Mouse (Mus musculus) midbrain, embryonic 12.5 days (tissue): ENCODE measurements around the gene Rxfp2. TPM values are rescaled to one million over a fixed set of nuclear protein-coding genes. Genes with fewer than 3 reads are reported as not detected.
A peak's percentile ranks its signal among the peaks of the same experiment; 100 is the strongest.

Source experiments
- ATAC-seq: fragments of 200-750 bp; cut with Nextera tagmentation; 2 replicates; pipeline ENCODE4 v1.8.0; 2017; ENCODE audit warnings: low read depth, moderate TSS enrichment, moderate library complexity; ENCODE audit not compliant: low FRiP score
- H3K27ac ChIP-seq: fragments of 300-500 bp; sonication (generic); replicated peaks from 2 replicates; pipeline ENCODE4 v1.5.1; 2016; ENCODE audit warnings: mild to moderate bottlenecking
- H3K27me3 ChIP-seq: fragments of 300-500 bp; sonication (generic); 2 replicates; pipeline ENCODE4 v1.6.1; 2016; ENCODE audit warnings: mild to moderate bottlenecking
- H3K36me3 ChIP-seq: fragments of 300-500 bp; sonication (generic); 2 replicates; pipeline ENCODE4 v1.6.1; 2016
- H3K4me1 ChIP-seq: fragments of 300-500 bp; sonication (generic); 2 replicates; pipeline ENCODE4 v1.6.1; 2016
- H3K4me2 ChIP-seq: fragments of 300-500 bp; sonication (generic); replicated peaks from 2 replicates; pipeline ENCODE4 v1.6.1; 2016; ENCODE audit warnings: mild to moderate bottlenecking, moderate library complexity
- H3K4me3 ChIP-seq: fragments of 300-500 bp; sonication (generic); 2 replicates; pipeline ENCODE4 v1.5.1; 2016; ENCODE audit warnings: mild to moderate bottlenecking
- H3K9ac ChIP-seq: fragments of 300-500 bp; sonication (generic); replicated peaks from 2 replicates; pipeline ENCODE4 v1.6.1; 2016; ENCODE audit warnings: mild to moderate bottlenecking, moderate library complexity
- H3K9me3 ChIP-seq: fragments of 300-500 bp; sonication (generic); 2 replicates; pipeline ENCODE4 v1.6.1; 2016; ENCODE audit warnings: mild to moderate bottlenecking
- WGBS: fragments of 180-500 bp; shearing (Covaris S2); methylation state at CpG from one replicate; pipeline ENCODE4 v1.1.7; 2016; 5-methylcytosine and 5-hydroxymethylcytosine counted together
- polyA plus RNA-seq: library from polyadenylated mRNA; unstranded; fragments of >200 nt; fragmentation: Nextera tagmentation; extraction: Ambion mirVana; gene quantifications from 2 replicates; pipeline ENCODE4 v1.2.1, GENCODE M21; 2016

Gene Rxfp2
- polyA plus RNA-seq, 1 experiment from 2014 or later = 0.75 TPM

DNA sequence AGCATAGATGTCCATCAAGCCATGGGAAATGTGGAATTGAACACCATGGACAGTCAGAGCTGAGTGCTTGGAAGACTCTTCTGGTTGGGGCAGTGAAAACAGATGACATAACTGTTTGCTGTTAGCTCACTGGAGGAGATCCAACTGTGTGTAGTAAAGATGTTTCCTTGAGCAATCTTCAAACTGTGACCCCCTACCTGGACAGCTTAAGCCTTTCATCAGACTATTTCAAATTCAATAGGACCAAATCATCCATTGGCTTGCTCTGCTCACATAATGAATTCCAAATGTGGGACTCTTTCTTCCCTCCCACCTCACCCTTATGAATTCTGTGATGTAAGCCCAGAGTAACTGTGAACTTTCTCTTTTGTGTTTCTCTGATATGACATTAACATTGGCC is 53.3 kb downstream of the Rxfp2 start:
- Histone ChIP-seq H3K9ac (no peak overlapping the region), H3K4me2 (no peak overlapping the region), H3K36me3 (no peaks in the 10 kb centered on the region), H3K27me3 (no peaks in the 10 kb centered on the region), H3K9me3 (no peaks in the 10 kb centered on the region), H3K27ac (no peak overlapping the region), H3K4me3 (no peak overlapping the region), H3K4me1 (no peaks in the 10 kb centered on the region)
- ATAC-seq = no peak

DNA sequence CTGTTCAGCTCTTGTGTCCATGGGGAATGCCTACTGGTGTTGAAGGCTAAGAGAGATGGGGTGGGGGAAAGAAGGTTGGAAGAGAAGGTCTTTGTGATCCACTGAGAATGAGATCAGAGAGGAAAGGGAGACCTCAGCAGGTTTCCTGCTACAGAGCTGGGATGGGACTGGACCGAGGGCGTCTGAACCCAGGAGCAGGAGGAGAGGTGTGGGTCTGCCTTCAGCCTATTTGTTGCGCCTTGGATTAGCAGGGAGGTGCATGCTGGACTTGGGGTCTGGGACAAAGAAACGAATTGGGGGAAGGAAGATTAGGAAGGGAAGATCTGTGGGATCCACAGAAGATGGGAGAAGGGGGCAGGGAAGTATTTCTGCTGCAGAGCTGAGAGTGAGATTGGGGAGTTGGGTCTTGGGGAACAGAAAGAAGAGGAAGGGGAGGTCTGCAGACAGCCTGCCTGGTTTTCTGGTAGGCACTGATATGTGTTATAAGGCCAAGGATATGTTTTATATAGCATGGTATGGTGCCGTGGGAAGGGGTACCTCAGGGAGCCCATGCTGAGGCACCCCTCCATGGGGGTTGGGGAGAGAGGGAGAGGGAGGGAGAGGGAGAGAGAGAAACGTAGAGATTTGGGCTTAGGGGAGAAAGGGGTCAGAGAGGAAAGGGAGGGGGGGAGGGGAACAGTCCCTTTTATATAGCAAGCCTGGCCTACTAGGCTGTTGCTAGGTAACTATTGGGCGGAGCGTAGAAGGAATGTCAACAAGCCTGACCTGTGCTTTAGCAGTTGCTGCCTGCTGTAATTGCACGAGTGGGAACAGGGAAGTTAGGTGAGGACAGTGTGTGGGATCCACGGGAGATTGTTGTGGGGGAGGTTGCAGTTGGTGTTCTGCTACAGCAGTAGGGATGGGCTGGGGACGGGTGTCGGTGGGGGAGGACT is 61.7 kb downstream of the Rxfp2 start:
- H3K27me3 ChIP-seq = no peaks in the 10 kb centered on the region
- 13% methylated on average over 12 of the region's 12 CpGs for WGBS
- peak overlapping the region; percentile 43 for H3K4me2 ChIP-seq
- peak overlapping the region; percentile 39; the same call in 1 of the 2 replicates for H3K27ac ChIP-seq
- H3K4me3 ChIP-seq = peak overlapping the region; percentile 10; the same call in 1 of the 2 replicates
- no peaks in the 10 kb centered on the region for H3K36me3 ChIP-seq
- peak; percentile 95 for ATAC-seq
- no peak overlapping the region for H3K9ac ChIP-seq
- peaks cover 15% of the 10 kb centered on the region for H3K4me1 ChIP-seq
- no peaks in the 10 kb centered on the region for H3K9me3 ChIP-seq

DNA sequence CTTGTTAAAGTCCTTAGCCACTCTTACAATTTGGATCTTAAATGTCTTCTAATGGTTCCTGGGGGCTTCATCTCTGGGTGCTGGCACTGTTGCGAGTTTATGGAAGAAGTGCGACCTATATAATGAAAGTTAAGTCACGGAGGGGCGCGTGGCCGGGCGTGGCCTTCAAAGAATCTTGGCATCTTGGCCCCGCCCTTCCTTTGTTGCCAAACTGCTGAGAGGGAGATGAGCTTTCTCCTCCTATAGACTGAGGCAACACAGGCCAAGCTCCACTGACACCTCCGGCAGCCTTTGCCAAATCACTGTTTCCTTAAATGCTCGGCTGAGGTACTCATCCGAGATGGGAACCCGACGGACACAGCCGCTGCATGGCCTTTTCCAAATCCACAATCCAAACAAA is 64.2 kb downstream of the Rxfp2 start:
- H3K27me3 ChIP-seq = no peaks in the 10 kb centered on the region
- H3K9me3 ChIP-seq = no peaks in the 10 kb centered on the region
- H3K4me2 ChIP-seq = no peak overlapping the region
- 84% methylated on average over 14 of the region's 14 CpGs for WGBS
- no peak overlapping the region for H3K4me3 ChIP-seq
- no peak for ATAC-seq
- H3K36me3 ChIP-seq = no peaks in the 10 kb centered on the region
- H3K4me1 ChIP-seq = peaks cover 15% of the 10 kb centered on the region
- H3K9ac ChIP-seq = no peak overlapping the region
- H3K27ac ChIP-seq = no peak overlapping the region

DNA sequence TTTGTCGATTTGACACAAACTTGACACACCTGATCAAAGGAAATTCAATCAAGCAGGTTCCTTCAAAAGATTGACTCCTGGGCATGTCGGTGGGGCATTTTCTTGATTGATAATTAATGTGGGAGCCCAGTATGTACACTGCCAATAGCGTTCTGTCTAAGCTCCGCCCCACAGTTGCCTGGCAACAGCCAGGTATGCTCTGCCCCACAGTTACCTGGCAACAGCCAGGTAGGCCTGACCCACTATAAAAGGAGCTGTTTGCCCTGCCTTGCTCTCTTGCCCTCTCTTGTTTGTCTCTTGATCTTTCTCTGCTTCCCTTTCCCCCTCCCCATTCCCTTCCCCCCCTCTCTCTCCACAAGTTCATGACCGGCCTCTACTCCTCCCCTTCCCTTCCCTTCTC is 64.7 kb downstream of the Rxfp2 start:
- Histone ChIP-seq H3K4me2 (no peak overlapping the region), H3K27ac (no peak overlapping the region), H3K9ac (no peak overlapping the region), H3K4me3 (no peak overlapping the region), H3K9me3 (no peaks in the 10 kb centered on the region), H3K4me1 (peaks cover 15% of the 10 kb centered on the region), H3K36me3 (no peaks in the 10 kb centered on the region), H3K27me3 (no peaks in the 10 kb centered on the region)
- ATAC-seq = no peak
- WGBS = 69% methylated on average over 5 of the region's 5 CpGs

DNA sequence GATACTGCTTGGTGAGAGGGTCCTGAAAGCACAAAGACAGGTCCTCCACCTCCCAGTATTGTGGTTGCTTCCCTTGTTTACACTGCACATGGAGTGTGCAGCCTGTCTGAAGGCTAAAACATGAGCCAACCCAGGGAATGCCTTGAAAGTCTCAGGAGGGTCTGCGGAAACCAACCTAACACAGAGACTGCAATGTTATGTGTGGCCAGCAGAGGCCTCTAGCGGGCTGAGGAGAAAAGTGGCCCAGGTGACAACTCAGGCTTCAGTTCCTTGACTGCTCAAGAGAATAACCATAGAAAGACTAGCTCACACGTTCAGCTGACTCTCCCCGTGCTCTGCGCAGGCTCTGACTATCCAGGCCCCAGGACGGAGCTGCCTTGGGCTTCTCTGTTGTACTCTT is 79.1 kb downstream of the Rxfp2 start:
- ATAC-seq = peak; percentile 72
- Histone ChIP-seq H3K36me3 (no peaks in the 10 kb centered on the region), H3K9me3 (no peaks in the 10 kb centered on the region), H3K4me1 (no peaks in the 10 kb centered on the region), H3K27me3 (no peaks in the 10 kb centered on the region), H3K4me3 (no peak overlapping the region), H3K9ac (no peak overlapping the region), H3K27ac (no peak overlapping the region), H3K4me2 (no peak overlapping the region)
- 13% methylated on average over 6 of the region's 6 CpGs for WGBS

DNA sequence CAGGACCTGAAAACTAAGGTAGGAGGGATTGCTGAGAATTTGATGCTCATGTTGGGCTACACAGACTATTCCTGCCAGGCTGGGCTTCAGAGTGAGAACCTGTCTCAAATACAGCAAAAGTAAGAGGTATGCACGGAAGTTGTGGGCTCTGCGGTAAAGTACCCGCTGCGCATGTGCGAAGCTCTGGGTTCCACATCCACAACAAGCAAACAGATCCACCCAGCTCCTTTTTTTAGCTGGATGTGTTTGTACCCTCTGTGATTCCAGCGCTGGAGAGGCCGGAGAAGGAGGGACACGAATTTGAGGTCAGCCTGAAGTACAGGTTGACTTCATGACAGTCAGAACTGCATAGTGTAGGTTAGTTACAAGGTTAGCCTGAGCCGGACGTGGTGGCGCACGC is 80.3 kb downstream of the Rxfp2 start:
- Histone ChIP-seq H3K9me3 (no peaks in the 10 kb centered on the region), H3K4me1 (no peaks in the 10 kb centered on the region), H3K4me3 (no peak overlapping the region), H3K27ac (no peak overlapping the region), H3K36me3 (no peaks in the 10 kb centered on the region), H3K4me2 (no peak overlapping the region), H3K9ac (no peak overlapping the region), H3K27me3 (no peaks in the 10 kb centered on the region)
- 94% methylated on average over 12 of the region's 12 CpGs for WGBS
- ATAC-seq = no peak

DNA sequence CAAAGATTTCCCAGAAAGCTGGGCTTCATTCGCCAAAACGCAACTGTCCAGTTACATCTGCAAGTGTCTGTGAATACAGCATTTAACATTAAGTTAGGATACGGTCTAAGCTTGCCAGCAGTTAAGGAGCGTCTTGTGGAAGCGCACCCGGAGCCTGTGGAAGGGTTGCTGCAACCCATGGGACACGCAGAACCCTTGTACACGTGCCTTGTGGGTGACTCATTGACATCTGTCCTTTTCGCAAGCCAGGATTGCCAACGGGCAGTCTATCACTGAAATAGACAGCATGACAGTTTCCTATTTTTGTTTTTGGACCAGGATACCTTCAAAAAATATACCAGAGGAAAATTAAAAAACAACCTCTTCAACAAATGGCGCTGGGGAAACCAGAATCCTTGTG is 83.3 kb downstream of the Rxfp2 start:
- WGBS = 92% methylated on average over 11 of the region's 11 CpGs
- Histone ChIP-seq H3K9me3 (no peaks in the 10 kb centered on the region), H3K9ac (no peak overlapping the region), H3K27ac (no peak overlapping the region), H3K4me1 (no peaks in the 10 kb centered on the region), H3K36me3 (no peaks in the 10 kb centered on the region), H3K4me2 (no peak overlapping the region), H3K27me3 (no peaks in the 10 kb centered on the region), H3K4me3 (no peak overlapping the region)
- no peak for ATAC-seq

DNA sequence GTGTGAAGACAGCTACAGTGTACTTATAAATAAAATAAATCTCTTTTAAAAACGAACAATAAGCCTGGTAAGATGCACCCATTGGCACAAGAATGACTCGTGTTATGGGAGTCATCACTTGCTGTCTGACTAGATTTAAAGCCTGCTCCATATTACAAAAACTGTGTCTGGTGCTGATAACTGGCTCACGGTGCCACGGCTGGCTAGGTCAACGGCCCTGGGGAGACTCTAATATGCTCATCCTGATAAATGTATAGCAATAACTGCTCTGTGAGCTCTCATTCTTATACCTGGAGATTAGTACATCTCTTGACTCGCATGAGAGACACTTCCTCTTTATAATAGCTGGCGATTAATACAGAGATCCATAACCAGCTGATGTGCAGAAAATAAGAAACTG is 87.9 kb downstream of the Rxfp2 start:
- whole genome bisulfite sequencing = 88% methylated on average over 7 of the region's 7 CpGs
- no peaks in the 10 kb centered on the region for H3K4me1 ChIP-seq
- H3K27ac ChIP-seq = no peak overlapping the region
- H3K9me3 ChIP-seq = no peaks in the 10 kb centered on the region
- H3K4me2 ChIP-seq = no peak overlapping the region
- ATAC-seq = no peak
- H3K27me3 ChIP-seq = no peaks in the 10 kb centered on the region
- H3K4me3 ChIP-seq = no peak overlapping the region
- H3K36me3 ChIP-seq = no peaks in the 10 kb centered on the region
- H3K9ac ChIP-seq = no peak overlapping the region

DNA sequence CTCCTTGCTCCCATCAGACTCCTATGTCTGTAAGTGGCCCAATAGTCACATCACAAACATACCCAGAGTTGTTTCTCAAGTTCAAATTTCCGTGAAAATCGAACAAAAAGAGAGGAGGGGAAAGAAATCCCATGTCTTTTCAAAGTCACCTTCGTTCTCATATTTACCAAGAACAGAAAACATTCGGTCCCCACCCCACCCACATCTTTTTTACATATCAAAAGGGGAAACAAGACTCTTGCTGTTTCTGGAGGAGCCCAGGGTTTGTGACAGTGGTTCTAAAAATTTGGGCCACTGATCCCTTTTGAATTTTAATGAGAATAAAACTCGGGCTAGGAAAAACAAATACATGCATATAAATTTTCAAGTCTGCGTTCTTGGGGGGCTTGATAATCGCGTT is 92.8 kb downstream of the Rxfp2 start:
- no peak overlapping the region for H3K4me2 ChIP-seq
- H3K4me1 ChIP-seq = peaks cover 6% of the 10 kb centered on the region; the same call in 1 of the 2 replicates
- no peaks in the 10 kb centered on the region for H3K27me3 ChIP-seq
- H3K9me3 ChIP-seq = no peaks in the 10 kb centered on the region
- H3K36me3 ChIP-seq = no peaks in the 10 kb centered on the region
- H3K9ac ChIP-seq = no peak overlapping the region
- no peak overlapping the region for H3K4me3 ChIP-seq
- ATAC-seq = no peak
- H3K27ac ChIP-seq = no peak overlapping the region
- 54% methylated on average over 8 of the region's 8 CpGs for WGBS

DNA sequence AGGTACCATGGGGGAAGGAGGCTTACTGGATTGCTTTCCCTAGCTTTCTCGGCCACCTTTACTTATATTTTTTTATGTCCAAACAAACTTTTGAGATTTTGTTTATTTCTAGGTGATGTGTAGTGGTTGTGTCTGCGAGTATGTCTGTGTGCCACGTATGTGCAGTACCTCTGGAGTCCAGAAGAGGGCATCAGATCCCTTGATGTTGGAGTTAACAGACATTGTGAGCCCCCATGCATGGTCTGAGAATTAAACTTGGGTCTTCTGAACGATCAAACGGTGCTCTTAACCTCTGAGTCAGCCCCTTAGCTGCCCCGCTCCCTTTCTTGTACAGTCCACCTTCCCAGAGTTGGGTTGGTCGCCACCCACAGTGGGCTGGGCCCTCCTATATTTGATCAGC is 95.5 kb downstream of the Rxfp2 start:
- H3K36me3 ChIP-seq = no peaks in the 10 kb centered on the region
- no peak overlapping the region for H3K4me2 ChIP-seq
- 79% methylated on average over 7 of the region's 7 CpGs for WGBS

DNA sequence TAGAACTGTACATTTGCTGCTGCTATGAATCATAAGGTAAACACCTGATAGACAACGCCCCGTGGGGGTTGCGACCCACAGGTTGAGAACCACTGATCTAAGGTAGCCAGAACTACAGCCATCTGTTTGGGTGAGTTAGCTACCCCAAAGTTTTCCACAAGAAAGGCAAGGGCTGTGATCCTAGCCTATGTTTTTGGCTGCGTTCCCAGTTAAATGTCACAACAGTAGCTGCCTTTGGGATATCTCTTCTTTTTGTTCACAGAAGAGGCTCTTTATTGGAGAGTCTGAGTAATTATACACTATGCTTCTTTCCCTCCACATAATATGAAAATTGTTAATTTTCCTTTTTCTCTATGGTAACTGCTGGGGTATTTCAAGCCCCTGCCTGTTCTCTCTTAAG is 96.3 kb downstream of the Rxfp2 start:
- ATAC-seq = no peak
- Histone ChIP-seq H3K4me2 (no peak overlapping the region), H3K9ac (no peak overlapping the region), H3K27ac (no peak overlapping the region), H3K4me3 (no peak overlapping the region), H3K36me3 (no peaks in the 10 kb centered on the region), H3K9me3 (0 out of 2 replicates have a peak, but pooled peaks cover 3% of the 10 kb centered on the region), H3K4me1 (peaks cover 6% of the 10 kb centered on the region; the same call in 1 of the 2 replicates), H3K27me3 (peaks cover 6% of the 10 kb centered on the region; the same call in 1 of the 2 replicates)
- WGBS = 92% methylated on average over 4 of the region's 4 CpGs

More for the DNA sequence above, 95.5 kb downstream of the Rxfp2 start:
- Histone ChIP-seq H3K27ac (no peak overlapping the region), H3K9ac (no peak overlapping the region), H3K4me1 (peaks cover 6% of the 10 kb centered on the region; the same call in 1 of the 2 replicates), H3K4me3 (no peak overlapping the region), H3K9me3 (0 out of 2 replicates have a peak, but pooled peaks cover 3% of the 10 kb centered on the region), H3K27me3 (0 out of 2 replicates have a peak, but pooled peaks cover under 1% of the 10 kb centered on the region)
- ATAC-seq = no peak

DNA sequence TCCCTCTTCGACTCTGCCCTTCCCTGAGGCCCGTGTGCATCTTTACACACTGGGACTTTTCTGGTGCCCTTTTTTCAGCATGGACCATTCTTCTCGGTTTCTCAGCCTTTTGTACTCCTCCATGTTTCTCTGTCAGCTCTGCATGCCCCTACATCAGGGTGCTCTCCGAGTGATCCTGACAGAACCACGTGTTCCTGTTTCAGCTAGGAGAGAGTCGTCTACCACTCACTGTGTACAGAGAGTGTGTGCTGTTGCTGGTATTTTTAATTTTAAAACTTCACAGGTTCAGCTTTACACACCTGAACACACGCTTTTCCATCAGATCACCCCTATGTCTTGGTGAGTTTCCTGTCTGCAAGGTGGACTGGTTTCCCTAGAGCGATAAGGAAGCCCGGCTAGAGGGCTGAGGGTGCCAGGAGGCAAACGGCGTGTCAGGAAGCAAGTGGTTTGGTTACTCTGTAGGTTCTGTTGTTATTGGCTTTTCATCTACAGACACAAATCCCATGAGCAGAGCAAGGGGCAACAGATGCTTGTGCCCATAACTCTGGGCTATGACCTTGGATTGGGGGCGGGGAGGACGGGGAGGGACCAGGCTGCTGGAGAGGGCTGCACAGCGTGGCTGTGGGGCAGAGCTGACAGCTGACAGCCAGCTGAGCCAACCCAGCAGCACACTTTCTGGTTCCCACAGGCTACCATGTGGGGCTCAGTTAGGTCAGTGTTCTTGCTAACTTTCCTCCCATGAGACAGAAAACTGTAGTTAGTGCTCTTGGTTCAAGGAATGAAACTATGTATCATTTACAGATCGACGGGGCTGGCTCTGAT is 97.0 kb downstream of the Rxfp2 start:
- no peak for ATAC-seq
- H3K4me2 ChIP-seq = no peak overlapping the region; the same call in 1 of the 2 replicates

More for the DNA sequence above, 97.0 kb downstream of the Rxfp2 start:
- Histone ChIP-seq H3K27me3 (peaks cover 6% of the 10 kb centered on the region; the same call in 1 of the 2 replicates), H3K27ac (no peak overlapping the region), H3K4me1 (peaks cover 6% of the 10 kb centered on the region; the same call in 1 of the 2 replicates), H3K4me3 (no peak overlapping the region), H3K36me3 (no peaks in the 10 kb centered on the region), H3K9ac (no peak overlapping the region), H3K9me3 (0 out of 2 replicates have a peak, but pooled peaks cover 3% of the 10 kb centered on the region)
- WGBS = 68% methylated on average over 16 of the region's 16 CpGs
